Mouse (Mus musculus): Measurements from ENCODE around the gene Zmynd8.
A peak's percentile ranks its signal among the peaks of the same experiment; 100 is the strongest.

Gene Zmynd8

DNA sequence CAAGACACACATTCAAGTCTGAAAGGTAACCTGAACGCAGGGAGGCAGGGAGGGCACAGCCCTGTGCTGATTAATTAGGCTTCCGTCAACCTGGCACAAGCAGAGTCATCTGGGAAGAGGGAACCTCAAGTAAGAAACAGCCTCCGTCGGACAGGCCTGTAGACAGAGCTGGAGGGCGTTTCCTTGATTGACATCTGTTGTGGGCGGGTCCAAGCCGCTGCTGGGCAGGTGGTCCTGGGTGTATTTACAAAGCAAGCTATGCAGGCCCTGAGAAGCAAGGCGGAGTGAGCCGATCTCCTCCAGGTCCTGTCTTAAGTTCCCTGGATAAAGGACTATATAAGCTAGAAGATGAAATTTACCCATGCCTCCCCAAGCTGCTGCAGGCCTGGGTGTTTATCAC lies 65.3 kb downstream of the Zmynd8 start:
- no peak for DNase-seq (ENCODE audit: low spot score)

DNA sequence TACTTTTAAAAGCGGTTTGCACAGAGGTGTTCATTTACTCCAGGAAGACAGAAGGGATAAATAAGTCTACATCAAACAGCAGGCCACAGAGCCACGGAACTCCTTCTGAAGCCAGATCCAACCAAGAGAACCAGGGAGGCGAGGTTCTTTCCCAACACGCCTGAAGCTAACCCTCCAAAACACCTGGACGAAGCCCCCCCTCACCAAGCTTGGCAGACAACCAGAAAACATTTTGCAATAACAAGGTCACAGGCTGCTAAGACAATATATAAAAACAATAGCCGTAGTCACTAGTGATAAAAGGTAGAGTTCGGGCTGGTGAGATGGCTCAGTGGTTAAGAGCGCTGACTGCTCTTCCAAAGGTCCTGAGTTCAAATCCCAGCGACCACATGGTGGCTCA lies 66.1 kb downstream of the Zmynd8 start:
- DNase-seq (ENCODE audit: low spot score) = no peak

DNA sequence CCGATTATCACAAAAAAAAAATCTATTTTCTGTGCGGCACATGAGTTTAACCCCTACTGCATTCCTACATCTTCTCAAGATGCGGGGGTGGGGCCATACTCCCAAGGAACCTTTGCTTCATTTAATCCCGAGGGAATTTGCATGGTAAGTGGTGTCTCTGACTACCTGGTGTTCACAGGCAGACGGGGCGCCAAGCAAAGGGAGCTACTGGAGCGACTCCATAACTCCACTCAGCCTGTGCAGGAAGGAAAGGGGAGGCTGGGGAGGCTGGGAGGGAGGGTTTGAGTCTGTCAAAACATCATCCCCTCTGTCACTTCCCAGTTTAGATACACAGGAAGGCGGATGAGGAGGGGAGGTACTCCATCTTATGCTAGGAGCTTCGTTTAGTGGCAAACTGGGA lies 66.5 kb downstream of the Zmynd8 start:
- DNase-seq (ENCODE audit: low spot score) = no peak

DNA sequence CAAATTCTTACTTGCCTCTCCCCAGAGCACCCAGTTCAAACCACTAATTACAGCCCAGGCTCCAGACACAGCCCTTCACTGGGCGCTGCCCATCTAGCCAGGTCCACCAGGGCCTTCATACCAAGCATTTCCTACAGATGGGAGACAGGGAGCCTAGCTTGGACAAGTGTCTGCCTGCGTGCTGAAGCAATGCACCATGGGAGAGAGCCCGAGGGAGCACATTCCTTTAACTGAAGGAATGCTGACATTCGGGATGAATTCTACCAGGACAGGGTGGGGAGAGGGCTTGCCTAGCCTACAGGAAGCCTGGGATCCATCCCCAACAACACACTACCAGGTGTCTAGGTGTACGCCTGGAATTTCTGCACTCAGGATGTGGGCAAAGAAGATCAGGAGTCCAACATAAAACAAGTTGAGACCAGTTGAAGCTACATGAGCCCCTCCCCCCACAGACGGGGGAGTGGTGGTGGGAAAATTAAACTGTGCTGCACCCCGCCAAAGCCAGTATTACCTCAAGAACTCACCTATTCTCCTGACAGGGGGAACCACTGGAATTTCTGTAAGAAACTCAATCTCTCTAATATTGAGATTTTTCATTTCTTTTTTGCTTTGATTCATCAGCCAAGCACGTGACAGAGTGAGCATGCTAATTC lies 67.1 kb downstream of the Zmynd8 start:
- DNase-seq (ENCODE audit: low spot score) = no peak

DNA sequence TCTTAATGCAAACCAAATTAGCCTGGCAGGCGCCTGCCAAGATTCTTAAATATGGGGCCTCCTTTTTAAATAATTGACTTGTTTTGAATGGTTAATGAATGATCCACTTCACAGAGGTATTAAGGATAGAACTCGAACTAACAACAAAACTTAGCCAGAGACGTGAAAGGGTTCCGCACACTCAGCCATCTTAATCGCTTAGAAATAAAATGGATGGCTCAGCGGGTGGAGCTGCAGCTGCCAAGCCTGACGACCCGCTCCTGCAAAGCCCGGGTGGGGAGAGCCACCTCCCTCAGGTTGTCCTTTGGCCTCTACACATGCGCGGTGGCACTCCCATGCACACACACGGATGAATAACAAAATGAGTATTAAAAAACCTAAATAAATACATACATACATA lies 70.0 kb downstream of the Zmynd8 start:
- no peak for DNase-seq (ENCODE audit: low spot score)

DNA sequence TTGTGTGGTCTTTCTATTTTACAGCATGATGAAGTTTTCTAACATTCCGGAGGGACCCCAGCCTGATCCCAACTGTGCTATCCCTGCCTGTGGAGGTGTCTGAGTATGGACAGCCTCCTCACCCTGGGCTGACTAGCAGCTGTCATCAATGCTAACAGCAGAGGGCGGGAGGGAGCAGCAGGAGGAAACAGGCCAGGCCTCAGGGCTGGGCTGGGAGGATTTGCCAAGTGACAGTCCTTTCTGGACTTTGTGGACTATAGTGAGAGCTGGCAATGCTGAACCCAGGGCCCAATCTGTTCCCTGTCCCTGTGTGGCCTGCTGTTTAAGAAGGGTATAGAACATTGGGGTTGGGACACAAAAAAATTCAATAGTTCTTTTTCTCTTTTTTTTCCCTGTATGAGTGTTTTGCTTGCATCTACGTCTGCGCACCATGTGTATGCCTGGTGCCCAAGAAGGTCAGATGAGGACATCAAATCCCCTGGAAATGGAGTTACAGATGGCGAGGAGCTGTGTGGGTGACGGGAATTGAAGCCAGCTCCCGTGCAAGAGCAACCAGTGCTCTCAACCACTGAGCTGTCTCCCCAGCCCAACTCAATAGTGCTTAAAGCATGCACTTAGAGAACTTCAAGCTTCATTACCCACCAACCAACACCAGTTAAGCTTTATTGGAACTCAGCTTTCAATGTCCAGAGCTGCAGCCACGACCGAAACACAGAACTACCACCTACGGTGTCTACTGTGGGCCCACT lies 72.7 kb downstream of the Zmynd8 start:
- peak; percentile 84 for DNase-seq (ENCODE audit: low spot score)

DNA sequence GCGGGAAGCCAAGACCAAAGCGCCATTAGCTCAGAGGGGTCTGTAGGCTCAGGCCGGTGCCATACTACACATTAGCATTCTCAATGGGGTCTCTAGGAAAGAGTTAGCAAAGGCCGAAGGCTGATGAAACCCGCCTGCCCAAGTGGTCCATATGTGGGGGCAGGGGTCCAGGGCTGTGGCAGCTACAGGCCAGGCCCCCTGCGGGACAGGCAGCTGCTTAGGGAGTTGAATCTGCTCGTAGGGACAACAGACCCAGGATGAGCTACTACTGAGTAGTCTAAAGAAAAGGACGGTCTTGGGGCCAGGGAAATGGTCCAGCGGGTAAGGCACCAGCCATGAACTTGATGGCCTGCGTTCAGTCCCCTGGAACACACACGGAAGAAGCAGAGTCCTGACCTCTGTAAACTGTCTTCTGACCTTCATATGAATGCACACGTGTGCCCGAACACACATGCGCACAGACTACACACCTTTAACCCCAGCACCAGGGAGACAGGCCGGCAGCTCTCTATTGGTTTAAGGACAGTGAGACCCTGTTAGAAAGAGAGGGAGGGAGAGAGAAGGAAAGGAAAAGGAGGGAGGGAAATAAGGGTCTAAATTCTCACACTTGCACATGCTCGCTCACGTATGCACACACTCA lies 73.4 kb downstream of the Zmynd8 start:
- no peak for DNase-seq (ENCODE audit: low spot score)

DNA sequence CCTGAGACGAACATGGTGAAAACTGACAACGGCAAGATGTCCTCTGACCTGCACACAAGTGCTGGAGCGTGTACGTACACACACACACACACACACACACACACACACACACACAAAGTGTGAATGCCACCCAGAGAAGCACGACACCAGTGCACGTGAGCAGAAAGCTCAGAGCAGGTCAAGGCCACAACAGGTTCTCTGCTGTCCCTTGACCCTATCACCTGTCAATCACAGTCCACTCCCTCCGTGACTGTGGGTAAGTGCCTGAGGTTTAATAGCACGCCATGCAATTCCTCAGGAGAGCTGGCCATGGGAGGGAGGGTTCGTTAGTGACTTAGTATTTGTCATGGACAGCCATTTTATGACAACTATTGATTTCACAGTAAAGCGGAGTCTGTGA lies 74.0 kb downstream of the Zmynd8 start:
- no peak for DNase-seq (ENCODE audit: low spot score)

DNA sequence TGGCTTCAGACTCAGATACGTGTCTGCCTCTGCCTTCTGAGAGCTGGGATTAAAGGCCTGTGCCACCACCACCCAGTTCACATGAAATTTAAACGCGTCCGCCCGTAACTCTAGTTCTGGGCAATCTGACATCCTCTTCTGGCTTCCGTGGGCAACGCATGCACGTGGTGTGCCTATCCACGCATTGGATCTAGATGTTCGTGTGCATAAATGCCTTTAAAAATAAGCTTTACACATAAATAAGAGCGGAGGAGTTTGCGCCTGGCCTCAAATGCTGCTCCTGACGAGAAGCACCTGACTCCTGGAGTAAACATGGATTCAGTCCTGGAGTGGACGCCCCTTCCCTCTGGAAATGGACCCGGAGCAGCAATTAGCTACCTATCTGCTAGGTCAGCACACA lies 76.3 kb downstream of the Zmynd8 start:
- no peak for DNase-seq (ENCODE audit: low spot score)

DNA sequence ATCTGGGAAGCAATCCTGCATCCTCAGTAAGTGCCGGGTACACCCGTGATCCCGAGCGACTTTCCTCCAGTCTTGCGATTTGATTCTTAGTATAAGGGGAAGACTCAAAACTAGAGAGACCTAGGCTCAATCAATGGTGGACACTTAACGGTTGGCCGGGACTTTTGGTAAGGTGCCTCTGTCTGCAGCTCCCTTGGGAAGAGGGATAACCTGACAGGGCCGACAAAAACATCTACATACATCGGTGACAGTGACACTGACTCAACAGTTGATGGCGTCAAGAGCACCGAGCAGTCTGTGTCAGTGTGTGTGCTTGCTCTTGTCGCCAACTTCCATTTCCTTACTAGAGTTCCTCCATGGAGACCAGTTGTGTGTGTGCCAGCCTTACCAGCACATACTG lies 77.1 kb downstream of the Zmynd8 start:
- DNase-seq (ENCODE audit: low spot score) = no peak

DNA sequence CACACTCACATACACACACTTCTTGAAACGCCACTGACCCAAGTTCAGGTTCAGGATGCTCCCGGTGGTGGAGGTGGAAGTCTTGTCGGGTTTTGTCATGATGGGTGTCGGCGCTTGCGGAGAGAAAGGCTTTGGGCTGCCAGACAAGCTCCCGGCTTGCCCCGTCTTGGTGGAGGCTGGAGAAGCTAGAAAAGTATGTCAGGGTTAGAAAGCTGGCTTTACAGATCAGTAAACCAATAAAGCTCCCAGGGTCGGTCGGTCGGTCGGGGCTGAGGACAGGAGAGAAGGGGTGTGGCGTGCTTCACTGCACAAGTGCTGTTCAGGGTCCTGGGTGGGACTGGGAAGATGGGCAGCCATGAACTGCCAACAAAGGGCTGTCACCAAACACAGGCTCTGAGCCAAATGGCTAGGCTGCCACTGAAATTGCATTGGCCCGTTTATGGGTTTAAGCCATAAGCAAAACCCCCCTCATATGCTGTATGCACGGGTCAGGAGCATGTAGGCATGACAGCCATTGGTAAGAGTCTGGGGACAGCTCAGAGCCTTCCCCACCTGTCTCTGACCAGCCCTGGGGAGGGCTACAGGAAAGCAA lies 78.2 kb downstream of the Zmynd8 start:
- no peak for DNase-seq (ENCODE audit: low spot score)

DNA sequence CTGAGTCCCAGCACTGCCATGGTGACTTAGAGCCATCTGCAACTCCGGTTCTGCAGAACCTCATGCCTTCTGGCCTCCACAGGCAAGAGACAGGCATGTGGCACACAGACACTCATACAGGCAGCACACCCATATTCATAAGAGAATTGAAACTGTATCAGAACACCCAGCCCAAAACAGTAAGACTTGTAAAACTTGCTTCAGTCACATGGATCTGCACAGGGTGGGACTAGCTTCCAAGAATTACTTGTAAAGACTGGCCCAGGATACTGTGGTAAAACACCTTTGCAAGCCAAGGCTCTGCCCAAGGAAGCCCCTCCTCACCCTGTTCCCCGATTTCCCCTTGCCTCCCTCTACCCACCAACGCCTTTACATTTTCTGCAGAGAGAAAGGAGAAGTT lies 78.7 kb downstream of the Zmynd8 start:
- DNase-seq (ENCODE audit: low spot score) = no peak

DNA sequence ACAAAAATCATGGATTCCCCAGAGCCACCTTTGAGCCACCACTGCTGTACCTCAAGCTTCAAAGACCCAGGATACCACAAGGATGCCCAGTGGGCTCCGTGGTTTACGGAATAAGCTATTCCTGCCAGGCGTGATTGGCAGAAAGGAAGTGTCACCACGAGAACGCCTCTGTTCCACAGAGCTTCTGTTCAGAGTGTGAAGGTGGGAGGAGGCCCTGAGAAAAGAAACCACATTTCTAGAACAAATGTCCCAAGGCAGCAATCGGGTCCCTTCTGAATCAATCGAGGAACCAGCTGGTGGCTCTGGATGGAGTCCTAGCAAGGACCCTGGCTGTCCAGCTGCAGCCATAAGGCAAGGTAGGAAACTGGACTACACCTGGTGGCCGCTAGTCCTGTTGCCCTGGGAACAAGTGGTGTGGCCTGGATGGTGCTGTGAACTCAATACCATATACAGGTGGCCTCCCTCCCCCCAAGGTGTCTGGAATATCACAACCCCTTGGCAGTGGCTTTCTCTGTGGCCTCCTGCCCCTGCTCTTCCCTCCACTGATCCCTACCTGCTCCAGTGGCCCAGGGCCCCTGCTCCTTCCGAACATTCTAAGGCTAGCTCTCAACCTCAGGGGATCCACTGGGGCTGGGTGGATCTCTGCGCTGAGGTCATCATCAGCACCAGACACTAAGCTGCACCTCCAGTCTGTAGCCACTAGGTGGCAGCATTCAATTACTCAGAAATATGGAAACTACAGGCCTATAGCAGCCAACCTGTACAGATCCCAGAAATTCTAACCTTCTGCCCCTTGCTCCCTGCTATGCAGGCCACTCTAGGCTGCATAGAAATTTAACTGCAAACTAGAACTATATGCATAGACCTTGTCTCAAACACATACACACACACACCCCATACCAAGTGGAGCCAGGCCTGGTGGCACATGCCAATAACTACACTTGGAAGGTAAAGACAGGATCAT lies 79.5 kb downstream of the Zmynd8 start:
- peak; percentile 81 for DNase-seq (ENCODE audit: low spot score)

DNA sequence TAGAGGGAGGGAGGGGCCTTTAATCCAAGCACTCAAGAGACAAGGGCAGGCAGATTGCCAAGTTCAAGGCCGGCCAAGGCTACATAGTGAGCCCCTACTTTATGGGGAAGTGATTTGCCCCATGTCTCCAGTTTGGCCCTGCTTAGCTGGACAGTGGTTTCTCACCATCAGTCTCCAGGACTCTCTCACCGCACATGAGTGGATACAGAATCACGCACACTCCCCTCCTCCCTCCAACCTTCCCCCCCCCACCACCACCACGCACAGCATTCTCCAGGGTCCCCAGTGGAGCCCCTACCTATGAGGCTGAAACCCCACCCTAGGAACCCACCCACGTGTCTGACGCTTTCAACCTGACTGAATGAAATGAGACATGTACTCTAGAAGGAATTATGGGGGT lies 80.2 kb downstream of the Zmynd8 start:
- DNase-seq (ENCODE audit: low spot score) = no peak

DNA sequence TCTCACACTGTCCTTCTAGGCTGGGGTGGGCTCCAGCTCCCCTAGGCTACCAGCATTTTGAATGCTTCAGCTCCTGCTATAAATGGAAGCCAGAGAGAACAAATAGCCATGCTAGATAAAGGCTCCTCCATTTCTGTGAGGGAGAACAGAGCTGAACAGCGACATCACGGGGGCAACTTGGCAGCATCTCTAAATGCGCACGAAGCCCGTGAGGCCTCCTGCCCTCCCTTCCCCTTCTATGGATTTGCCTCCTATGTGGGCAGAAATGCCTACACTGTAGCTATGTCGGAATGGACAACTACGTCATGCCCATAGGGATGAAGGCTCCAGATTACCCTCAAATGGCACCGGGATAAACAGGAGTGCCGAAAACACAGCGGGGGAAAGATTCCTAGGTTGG lies 81.4 kb downstream of the Zmynd8 start:
- no peak for DNase-seq (ENCODE audit: low spot score)

DNA sequence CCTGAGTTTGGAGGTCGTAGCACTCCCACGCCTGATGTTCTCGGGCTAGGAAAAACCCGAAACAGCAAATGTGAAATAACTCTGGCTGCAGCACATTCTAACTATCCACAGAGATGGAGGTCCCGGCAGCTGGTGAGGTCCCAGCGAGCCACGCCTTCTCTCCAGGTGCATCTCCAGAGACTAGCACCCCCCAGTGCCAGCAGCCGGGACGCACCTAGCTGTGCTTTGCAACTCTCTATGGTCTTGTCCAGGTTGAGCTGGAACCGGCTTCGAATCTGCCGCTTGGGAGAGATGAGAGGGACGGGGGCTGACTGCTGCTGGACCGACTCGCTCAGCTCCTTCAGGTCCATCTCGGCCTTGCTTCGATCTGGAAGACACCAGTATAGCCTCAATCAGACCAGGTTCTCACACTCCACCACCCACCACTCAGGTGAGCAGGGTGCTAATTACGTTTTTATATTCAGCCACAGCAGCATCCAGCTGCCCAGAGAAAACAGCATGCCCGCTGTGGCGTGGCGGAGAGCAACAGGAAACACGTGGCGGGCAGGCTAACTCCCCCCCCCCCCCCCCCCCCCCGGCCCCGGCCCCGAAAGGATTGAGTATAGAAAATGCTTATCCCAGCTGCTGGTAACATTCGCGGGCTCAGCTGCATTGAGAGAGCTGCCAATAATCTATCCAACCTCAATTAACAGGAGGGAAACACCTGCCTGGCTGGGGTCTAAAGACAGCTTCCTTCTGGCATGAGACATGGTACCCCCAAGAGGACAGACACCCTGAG lies 83.5 kb downstream of the Zmynd8 start:
- DNase-seq (ENCODE audit: low spot score) = no peak

DNA sequence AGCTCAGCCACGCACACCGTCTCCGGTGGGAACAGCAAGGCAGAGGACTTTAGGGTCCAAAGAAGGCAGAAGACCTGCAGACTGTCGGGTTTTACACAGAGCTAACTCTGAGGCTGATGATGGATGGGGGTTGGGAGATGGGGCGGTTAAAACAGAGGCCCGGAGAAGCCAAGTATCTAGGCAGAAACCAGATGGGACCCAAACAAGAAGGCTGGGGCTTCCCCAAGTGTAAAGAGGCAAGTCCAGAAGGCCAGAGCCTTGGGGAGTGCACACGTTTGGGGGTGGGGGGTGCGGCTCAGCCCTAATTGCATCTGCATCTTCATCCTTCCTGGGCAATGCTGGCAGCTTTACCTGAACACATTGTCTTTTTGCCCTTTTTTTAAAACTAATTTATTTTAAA lies 85.9 kb downstream of the Zmynd8 start:
- no peak for DNase-seq (ENCODE audit: low spot score)

DNA sequence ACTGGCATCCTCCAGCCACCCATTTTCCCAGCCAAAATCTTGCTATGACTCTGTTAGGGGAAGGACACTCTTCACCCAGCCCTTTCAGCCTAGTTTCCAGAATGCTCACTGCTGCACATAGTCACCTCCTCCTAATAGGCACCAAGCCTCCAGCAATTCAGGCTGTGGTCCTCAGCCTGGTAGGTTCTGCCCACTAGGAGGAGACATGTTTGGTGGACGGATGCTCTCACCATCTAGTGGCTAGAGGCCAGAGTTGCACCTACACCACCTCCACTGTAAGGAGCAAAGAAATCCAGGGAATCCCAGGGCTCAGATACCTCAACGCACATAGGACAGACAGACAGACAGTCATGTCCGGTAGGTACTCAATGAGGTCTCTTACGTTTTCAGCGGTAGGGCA lies 87.3 kb downstream of the Zmynd8 start:
- peak; percentile 69 for DNase-seq (ENCODE audit: low spot score)

DNA sequence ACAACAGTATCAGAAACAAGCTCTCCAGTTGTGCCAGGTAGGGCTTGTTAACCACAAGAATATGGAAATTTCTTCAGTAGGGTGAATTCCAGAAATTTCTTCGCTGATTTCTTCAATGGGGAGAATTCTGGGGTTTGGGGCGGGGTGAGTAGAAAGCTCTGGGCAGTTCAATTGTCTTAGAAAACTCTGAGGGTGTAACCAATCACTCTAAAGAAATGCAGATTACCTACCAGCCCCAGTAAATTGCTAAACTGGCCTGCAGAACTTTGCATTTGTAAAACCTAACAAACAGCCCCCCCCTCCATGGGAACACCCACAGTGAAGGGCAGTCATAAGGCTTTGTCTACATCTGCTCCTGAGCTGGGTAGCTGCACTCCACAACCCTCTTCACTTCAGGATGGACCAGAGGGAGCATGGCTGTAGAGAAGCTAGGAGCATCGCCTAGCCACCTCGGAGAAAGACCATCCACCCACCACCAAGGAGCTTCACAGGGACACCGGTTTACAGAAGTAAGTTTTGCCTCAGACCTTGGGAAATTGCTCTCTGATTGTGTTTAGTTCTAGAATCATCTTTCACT lies 88.8 kb downstream of the Zmynd8 start:
- DNase-seq (ENCODE audit: low spot score) = no peak

DNA sequence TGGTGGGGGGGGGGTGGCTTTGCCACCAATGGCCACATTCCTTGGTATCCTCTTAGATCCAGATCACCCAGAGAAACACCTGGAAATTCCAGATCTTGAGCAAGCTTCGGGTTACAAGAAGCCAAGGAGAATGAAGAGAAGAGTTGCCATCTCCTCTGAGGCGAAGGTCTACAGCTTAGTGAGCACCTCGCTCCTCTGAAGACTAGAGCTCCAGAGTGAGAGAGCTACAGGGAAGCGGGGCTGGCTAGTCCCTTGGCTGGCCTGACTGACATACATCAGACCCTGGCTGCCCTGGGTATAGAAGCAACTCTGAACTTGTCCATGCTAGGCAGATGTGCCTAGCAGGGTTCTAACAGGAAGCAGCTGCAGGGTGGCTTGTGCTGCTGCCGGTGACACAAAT lies 89.7 kb downstream of the Zmynd8 start:
- no peak for DNase-seq (ENCODE audit: low spot score)
